Mouse (Mus musculus) induced T-regulatory cell, adult 2 months (primary cell): ENCODE data around the gene Fam219b.
A peak's percentile ranks its signal among the peaks of the same experiment; 100 is the strongest.

ENCODE experiments used
- DNase-seq: peaks from one replicate; pipeline ENCODE4 v3.0.0-alpha.2; 2012; ENCODE audit warnings: low read depth

The Fam219b gene

DNA sequence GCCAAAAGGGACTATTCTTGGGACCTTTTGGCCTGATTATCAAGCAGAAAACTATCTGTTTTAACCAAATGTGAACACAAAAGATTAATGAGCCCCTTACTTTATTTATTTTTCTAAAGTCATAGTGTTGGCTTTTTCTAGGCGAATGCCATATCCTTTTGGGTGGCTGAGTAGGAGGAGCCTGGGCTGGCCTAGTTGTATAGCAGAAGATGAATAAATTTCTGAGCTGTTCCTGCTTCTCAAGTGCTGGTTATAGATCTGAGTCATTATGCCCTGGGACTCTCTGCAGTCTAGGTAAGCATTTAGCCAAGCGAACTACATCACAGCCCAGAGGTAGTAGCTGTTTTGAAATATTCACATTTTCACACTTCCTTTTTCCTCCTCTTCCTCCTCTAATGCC, 11.8 kb upstream of the Fam219b start:
- no peak for DNase-seq

DNA sequence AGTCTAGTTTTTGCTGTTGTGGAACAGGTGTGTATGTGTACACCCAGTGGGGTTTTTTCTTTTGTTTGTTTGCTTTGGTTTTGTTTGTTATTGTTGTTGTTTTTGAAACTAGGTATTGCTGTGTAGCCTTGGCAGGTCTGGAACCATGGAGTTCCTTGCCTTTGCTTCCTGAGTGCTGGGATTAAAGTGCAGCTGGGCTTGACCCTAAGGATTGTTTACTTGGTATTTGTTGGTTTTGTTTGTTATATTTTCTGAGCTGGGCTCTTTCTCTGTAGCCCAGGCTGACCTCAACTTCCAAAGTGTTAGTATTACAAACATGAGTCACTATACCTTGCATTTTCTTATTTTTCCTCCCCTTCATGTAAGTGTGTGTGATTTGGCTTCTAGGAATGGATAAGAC, 10.9 kb upstream of the Fam219b start:
- no peak for DNase-seq

DNA sequence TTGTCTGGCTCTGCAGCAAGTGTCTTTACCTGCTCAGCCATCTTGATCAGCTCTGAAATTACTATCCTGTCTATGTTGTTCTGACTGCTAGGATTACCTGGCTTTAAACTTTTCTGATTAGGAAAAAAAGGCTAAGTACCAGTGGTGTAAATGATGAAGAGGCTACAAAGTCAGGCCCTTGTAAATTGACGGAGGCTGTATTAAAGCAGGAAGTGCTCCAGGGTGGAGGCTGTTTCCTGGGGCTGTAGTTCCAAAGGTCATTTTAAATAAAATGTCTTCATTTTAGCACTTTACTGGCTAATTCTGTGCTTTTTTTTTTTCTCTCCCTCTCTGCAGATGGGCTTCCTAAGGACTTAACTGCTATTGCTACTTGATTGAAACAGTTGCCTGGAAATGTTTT, 5.4 kb upstream of the Fam219b start:
- no peak for DNase-seq

DNA sequence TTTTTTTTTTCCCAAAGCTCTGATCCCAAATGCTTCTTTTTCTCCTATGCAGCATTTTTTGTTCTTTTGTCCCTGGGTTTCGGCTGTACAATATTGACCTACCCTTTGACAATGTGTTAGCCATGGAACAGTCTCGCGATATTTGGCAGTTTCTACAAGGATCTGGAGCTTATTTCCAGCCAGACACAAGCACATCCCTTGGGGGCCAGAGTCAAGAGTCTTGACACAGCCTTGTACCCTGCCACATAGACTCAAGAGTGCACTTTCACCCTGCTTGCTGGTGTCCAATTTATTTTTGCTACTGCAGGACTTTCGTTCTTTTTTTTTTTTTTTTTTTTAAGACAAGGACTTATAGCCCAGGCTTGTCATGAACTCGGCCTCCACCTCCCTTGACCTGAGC, 966 bp upstream of the Fam219b start:
- DNase-seq = no peak

DNA sequence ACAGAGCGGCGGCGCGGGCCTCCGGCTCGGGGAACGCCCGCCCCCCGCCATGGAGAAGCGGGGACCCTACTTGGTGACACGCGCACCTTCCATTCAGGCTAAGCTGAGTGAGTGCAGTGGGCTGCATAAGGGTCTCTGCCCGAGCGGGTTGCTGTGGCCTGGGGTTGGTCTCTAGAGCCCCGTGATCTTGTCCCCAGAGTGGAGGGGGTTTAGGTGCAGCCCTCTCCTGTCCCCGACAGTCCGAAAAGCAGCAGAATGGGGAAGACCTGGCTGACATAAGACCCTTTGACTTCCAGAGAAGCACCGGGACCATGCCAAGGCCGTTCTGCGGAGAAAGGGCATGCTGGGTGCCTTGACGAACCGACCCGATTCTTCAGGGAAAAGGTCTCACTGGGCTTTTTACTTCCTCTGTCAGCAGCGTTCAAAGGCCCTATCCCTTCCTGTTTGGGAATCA, 427 bp downstream of the Fam219b start:
- DNase-seq = no peak

DNA sequence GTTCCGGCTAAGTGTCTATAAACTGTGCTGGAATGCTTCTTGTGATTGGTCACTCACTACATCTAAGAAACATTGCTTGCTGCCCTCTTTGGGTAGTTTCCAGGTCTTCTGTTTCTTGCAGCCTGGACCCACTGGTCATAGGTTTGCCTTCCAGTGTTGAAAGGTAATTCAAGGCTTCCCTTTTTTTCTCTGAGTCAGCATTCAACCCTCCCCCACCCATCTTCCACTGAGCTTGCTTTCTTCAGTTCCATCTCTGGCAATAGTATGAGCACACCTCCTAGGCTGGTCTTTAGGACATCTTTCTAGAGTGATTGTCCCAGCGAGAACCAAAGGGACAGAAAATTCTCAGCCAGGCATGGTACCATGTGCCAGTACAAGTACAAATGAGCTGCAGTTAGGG, 2.2 kb downstream of the Fam219b start:
- DNase-seq = no peak

DNA sequence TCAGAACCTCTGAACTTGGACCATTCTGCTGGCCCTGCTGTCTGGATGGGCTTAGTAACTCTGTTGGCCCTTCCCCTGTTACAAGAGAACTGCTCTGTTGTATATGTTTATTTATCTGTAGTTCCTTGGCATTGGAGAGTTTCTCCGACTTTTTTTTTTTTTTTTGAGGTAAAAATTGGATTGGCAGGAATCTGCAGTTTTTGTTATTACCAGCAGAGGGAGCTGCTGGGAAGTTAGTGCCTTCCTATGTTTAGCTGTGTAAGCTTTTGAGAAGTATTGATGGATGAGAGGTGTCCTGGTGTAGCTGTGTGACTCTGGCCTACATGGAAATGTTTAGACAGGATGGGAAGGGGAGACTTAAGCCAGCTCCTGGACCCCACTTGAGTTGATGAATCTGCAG, 4.0 kb downstream of the Fam219b start:
- DNase-seq = peak; percentile 82

DNA sequence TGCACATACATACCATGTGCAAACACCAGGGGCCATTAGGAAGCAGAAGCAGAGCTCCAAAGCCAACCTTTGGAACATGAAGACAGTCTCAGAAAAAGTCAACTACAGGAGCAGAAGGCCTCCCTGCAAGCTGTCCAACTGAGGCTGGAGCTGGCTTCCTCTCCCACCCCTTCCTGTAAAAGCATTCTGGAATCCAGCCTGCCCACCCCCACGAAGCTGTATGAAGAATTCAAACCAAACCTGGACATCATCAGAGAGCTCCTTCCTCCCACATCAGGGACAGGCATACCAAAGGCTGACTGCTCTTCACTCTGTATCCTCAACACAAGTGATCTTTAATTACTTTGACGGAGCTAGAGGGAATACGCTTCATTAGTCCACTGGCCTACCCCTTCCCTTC, 6.6 kb downstream of the Fam219b start:
- no peak for DNase-seq

DNA sequence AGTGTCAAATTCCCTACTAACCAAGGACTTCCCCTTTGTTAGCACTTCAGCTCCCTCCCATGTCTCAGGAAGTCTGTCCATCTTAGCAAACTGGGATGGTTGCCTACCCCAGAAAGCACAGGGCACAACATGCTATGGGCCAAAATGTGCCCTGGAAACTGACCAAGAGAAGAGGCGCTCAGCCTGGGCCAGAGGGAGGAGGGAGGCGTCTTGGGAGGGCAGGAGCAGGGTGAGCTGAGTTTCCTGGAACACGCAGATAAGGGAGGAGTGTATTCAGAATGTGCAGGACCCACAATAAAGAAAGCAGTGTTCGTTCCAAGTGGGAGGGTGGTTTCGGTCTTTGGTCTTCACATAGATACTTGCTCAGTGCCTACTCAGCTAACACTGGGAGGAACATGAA, 10.0 kb downstream of the Fam219b start:
- DNase-seq = no peak

DNA sequence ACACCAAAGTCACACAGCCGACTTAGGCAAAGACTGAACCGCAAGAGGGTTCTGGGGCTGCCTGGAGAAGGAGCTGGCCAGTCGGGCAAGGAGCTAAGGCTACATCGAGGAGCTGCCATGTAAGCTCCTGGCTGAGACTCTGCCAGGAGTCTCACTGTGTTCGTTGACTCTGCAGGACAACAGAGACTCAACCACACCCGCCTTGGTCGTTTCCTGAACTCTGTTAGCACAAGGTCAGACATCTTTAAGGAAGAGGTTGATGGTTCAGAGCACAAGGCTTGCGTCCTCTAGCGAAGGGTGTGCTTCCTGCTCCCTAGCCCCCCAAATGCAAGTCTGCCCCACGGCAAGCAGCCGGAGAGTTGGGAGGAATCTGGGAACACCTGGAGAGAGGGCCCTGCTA, 10.5 kb downstream of the Fam219b start:
- no peak for DNase-seq

DNA sequence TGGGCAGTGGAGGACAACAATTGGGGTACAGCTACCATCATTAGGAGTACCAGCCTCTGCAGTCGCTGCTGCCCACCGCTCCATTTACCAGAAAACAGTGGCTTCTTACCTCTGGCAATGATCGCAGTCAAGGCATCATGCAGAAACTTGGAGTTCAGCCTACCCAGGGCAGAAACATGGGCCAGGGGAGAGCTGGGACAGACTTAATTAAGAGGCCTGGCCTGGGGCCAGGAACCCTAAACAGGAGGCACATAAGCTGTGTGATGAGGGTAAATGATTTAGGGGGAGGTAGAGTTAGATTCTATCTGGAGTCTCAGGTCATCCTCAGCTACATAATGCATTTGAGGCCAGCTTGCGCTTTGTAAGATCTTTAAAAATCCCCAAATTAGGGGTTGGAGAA, 11.9 kb downstream of the Fam219b start:
- no peak for DNase-seq

DNA sequence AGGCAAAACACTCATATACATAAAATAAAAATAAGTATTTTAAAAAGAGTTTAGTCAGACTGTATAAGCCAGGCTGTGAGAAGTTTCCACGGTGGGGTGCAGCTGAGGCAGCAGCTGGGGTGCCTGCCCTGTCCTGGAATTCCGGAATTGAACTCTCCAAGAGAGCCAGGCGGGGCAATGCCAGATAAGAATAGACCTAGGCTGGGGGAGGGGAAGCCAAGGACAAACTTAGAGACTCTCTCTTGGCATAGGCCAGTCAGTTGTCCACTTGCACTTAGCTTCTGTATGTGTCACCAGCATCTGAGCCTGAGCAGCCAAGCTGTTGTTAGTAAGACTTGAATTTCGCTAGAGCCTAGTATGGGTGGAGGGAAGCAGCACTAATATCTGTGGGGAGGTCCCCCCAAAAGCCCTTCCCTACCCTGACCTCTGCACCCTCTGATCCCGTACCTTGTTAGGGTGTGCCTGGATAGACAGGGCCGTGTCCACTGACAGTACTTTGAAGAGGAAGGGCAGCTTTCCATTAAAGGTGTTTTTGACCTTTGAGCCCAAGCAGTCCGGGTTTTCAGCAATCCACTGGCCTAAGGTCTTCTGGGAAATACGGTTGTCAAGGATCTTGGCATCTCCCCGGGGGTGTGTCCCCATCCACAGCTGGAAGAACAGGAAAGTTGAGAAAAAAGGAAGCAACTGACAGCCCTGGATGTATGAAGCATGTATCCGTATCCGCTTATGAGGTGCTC, 13.0 kb downstream of the Fam219b start:
- DNase-seq = no peak

DNA sequence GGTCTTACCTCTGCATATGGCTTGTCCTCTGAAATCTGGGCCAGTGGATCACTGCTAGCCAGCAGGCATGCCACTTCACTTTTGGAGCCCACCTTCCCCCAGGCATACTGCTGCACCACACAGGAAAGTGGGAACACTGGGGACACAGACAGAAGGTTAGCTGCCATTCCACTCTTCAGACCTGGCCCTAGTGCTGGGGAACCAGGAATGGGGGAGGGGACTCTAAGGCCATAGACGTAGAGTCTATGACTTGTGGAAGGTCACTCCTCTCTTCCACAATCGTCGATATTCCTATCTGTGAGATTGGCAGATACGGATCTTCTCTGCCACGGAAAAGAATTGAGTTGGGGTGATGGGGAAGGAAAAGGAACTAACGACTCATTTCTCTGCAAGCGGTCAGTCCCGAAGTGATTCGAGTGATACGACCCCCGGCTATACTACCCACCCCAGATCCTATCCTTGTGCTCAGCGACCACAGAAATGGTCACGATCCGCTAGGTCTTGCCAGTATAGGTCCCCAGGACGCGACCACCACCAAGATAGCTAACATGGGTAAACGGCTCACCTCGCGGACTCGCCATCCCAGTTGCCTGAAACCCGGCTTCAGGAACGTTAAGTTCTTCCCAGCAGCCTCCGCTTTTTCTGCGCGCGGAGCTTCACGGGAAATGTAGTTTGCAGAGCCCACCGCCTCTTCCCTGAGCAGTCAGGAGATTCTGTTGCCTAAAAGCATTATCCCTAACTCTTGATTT, 15.0 kb downstream of the Fam219b start, which contains the start of gene Mpi:
Gene Mpi, minus strand, starts transcription at position 625 of the 749 bp plus-strand sequence.
- peak; percentile 62 for DNase-seq

DNA sequence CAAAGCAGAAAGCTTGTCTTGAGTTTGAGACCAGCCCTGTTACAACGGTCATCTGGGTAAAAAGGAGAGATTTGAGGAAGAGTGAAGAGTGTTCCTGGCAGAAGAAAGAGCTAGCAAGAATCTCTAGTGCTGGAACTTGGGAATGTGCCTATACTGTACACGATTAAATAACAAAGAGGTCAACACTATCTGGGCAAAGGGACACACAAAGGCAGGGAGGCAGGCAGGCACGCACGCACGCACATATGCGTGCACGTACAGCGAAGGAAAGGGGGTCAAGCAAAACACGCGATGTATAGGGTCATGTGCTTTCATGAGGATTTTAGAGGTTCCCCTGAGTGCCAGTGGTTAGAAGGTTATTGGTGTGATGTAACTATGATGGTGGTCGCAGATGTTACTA, 15.8 kb downstream of the Fam219b start:
- DNase-seq = no peak

DNA sequence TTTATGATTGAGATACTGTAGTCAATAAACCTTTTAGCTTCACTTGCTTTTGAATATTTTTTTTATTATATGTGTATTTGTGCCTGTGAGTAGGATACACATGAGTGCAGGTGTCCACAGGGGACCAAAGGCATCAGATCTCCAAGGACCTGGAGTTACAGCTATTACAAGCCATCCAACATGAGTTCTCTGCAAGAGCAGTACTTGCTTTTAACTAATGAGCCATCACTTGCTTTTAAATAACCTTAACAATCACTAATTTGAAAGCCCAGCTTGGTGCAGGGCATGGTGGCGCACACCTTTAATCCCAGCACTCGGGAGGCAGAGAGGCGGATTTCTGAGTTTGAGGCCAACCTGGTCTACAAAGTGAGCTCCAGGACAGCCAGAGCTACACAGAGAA, 17.4 kb downstream of the Fam219b start:
- DNase-seq = no peak

DNA sequence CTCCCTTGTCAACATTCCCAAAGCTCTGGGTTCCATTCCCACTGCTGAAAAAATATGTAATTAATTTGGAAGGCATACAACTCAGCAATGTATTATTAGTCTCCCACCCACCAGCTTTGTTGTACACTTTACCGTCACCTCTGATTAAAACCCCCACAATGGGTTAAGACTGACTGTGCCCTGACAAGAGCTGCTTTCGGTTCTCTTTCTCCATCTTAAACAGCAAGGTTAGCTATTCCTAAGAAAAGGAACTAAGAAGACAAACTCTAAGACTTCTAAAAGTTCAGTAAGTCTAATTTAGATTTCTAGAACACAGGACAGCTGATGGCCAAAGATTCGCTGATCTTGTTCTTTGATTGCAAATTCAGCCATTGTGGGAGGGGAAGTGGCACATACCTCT, 19.9 kb downstream of the Fam219b start:
- no peak for DNase-seq

DNA sequence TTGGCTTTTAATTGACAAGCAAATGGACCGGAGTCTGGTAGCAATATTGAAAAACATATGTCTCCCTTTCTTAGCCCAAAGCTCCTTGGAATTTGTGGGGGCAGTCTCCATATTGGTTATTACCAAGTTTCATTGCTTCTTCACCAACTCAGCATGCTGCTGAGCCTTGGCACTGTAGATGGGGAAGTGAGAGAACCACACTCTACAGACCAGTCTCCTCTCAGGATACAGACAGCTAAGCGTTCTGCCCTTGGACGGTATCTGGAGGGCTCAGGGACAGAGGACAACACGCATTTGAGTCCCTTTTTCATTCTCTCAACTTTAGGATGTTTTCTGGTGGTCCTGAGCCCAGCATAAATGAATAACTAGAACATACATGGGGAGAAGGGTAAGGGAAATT, 21.3 kb downstream of the Fam219b start:
- no peak for DNase-seq

DNA sequence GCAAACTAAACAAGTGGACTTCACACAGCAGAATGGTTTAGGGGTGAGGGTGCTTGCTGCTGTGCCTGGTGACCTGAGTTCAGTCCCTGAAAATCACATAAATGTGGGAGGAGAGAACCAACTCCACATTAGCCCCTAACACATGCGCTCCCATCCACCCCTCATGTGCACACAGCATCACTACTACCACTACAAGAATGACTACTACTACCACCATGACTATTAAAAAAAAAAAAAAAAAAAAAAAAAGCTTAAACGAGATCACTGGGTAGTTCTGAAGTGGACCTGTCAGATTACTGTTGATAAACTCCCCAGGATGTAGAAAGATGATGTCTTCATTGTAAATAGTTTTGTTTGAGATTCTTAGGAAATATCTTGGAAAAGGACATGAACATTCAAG, 22.2 kb downstream of the Fam219b start:
- DNase-seq = peak; percentile 21

DNA sequence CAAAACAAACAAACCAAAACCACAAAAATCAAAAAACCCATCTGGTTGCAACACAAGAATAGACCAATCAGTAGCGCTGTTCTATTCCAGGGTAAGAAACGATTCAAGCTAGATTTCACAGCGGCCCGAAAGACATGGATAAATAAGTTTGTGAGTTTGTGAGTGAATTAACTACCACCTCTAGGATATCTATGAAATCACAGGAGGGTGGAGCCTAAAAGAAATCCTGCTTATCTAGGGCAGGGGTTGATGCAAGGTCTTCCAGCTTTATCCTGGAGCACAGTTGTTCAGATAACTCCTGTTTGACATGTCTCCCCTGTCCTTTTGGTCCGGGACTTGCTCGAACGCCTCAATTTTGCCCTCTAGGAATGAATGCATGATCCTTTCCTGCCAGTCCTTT, 22.9 kb downstream of the Fam219b start:
- no peak for DNase-seq

DNA sequence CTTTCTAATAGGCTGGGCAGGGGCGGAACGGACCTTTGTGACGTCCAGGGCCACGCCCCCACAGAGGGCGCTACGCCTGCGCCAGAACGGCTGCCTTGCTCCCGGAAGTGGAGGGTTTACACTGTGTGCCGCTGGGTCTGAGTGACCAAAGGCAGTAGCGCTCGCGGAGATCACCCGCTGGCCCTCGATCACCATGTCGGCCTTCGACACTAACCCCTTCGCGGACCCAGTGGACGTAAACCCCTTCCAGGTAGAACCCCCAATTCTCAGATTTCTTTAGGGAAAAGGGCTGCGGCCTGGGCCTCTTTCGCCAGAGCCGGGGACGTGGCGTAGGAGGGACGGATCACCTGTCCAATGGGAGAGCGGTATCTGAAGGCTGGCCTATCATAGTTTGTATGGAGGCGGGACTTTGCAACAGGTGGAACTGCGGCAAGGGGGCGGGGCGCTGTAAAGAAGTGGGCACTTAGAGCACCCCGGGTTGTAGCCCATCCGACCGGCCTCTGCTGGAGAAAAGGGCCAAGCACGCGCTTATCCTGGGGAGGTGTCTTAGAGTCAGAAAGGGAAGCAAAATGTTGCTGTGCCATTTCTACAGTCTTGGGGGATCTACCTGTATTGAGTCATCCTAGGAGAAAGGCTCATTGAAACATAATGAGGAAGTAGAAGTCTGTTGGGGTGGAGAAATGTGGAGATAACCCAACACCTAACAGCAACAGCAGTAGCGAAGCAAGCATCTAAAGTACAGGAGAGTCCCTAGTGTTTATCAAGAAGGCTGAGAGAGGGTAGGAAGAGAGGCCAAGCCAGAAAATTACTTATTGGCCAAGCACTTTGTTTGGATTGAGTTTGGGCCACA, 23.8 kb downstream of the Fam219b start, which contains the start of gene Scamp2:
Gene Scamp2, plus strand, starts transcription at position 83 of the 850 bp plus-strand sequence.
- peak; percentile 96 for DNase-seq

DNA sequence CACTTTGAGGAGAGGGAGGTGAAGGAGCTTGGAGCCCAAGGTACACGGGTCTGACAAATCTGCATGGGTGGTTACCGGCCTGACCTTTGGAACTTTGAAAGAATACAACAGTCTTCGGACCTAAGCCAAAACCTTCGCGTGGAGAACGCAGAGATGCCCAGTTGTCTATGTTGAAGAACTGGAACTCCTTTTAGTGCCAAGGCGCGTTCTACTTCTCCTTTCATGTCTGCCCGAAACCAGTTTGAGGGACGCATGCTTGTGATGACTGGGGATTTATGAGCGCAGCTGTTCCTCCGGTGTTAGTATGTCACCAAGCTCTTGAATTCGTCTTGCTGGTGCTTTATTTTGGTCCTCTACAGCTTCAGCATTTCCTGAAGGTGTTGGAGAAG, 24.4 kb downstream of the Fam219b start:
- DNase-seq = peak; percentile 40

DNA sequence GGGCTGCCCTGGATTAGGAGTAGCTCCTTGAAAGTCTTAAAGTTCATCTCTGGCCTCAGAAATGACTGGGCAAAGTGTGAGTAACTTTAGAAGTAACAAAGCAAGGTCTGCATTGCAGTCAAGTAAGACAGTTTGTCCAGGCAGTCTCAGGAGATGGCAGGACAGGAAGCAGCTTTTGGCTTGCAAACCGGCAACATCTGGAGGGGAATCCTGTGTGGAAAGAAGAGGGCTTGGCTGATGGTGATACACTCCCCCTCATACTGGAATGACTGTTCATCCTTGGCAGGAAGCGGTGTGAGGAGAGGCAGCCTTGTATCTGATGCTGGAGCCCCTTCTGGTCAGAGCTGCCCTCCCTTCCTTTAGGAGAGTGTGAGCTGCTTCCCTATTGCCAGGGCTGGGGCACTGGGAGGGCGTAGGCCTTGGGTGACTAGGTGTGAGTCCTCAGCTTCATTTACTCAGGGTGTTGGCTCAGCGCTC, 25.6 kb downstream of the Fam219b start:
- DNase-seq = peak; percentile 39
